Mouse (Mus musculus): ENCODE results near the gene Zfp58. TPM values are rescaled to one million over a fixed set of nuclear protein-coding genes. Genes with fewer than 3 reads are reported as not detected.

The Zfp58 gene
- 10.9 and 13.7 TPM in 2 replicates for polyA plus RNA-seq (2015; fragmentation: Nextera tagmentation; extraction: Ambion mirVana)

DNA sequence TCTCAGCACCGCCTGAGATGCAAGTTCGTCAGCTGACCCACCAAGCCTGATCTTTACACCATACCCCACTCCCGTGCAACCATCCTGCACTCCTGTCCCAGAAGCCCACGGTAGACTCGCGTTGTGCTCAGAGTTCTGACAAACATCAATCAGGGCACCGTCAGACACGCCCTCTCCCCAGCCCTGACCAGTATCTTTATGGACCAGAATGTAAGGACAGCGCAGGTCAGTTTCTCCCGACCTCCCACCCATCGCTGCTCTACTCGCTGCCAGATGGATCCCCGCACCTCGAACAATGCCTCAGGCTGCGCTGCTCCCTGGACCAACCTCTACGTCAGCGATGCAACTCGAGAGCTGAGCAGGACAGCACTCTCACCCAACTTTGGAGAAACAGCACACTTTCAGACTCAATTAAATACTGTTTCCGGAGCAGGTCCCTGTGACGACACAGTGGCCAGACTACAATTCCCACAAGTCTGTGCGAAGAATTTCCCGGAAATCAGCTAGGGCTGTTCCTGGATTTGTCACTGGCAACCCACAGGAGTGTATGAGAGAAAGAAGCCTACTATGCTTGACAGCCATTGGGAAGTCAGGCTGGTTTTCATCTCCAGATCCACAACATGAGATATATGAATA, at the start of gene Zfp58:
Zfp58 (minus strand) TSS at position 472 of the 636 bp plus-strand sequence.
- Histone ChIP-seq H3K27me3 (ENCODE audit: insufficient read depth, low read length) (no peaks in the 10 kb centered on the region), H3K9ac (ENCODE audit: low read depth, low read length) (peak within 1 kb of the TSS; percentile 69), H3K9me3 (replicated peaks; ENCODE audit: low read length) (no peaks in the 10 kb centered on the region; the same call in 1 of the 2 replicates), H3K4me3 (replicated peaks; ENCODE audit: low read depth, low read length) (peak within 1 kb of the TSS; percentile 78), H3K4me1 (replicated peaks; ENCODE audit: insufficient read depth, low read length) (0 out of 2 replicates have a peak, but pooled peaks cover 6% of the 10 kb centered on the region), H3K36me3 (ENCODE audit: insufficient read depth, low read length) (0 out of 2 replicates have a peak, but pooled peaks cover 4% of the 10 kb centered on the region), H3K27ac (peak within 1 kb of the TSS; percentile 38; the same call in 1 of the 2 replicates), H3K4me2 (ENCODE audit: low read length) (peak within 1 kb of the TSS; percentile 80)
- WGBS: 0% methylated on average over 22 of the region's 22 CpGs
- DNase-seq (ENCODE audit: low spot score): peak; percentile 92
- ATAC-seq (replicated peaks; ENCODE audit: low FRiP score, low read depth): peak; percentile 95
- TF ChIP-seq CTCF (IDR thresholded peaks at IDR 0.05; ENCODE audit: low read depth): no peak

DNA sequence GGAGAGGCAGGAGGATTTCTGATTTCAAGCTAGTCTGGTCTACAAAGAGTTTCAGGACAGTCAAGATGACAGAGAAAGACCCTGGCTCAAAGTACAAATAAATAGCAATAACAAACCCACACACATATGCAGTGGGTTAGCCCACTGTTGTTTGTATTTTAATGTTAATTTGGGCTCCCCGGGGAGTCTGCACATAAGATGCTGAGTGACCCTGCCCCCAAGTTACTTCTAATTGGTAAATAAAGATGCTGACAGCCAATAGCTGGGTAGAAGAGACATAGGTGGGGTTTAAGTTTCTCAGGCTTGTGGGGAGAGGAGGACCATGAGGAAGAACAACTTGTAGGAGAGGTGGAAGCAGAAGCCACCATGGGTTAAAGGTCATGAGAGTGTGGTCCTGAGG, 45.6 kb upstream of the Zfp58 start:
- 74% methylated on average over 1 of the region's 1 CpGs for WGBS
- Histone ChIP-seq H3K4me1 (replicated peaks; ENCODE audit: insufficient read depth, low read length) (no peaks in the 10 kb centered on the region), H3K27ac (no peak overlapping the region), H3K27me3 (ENCODE audit: insufficient read depth, low read length) (no peaks in the 10 kb centered on the region), H3K9ac (ENCODE audit: low read depth, low read length) (no peak overlapping the region), H3K36me3 (ENCODE audit: insufficient read depth, low read length) (peaks cover 22% of the 10 kb centered on the region), H3K4me2 (ENCODE audit: low read length) (no peak overlapping the region), H3K9me3 (replicated peaks; ENCODE audit: low read length) (no peaks in the 10 kb centered on the region), H3K4me3 (replicated peaks; ENCODE audit: low read depth, low read length) (no peak overlapping the region)
- ATAC-seq (replicated peaks; ENCODE audit: low FRiP score, low read depth) (no peak), DNase-seq (ENCODE audit: low spot score) (no peak)
- TF ChIP-seq CTCF (IDR thresholded peaks at IDR 0.05; ENCODE audit: low read depth): no peak

DNA sequence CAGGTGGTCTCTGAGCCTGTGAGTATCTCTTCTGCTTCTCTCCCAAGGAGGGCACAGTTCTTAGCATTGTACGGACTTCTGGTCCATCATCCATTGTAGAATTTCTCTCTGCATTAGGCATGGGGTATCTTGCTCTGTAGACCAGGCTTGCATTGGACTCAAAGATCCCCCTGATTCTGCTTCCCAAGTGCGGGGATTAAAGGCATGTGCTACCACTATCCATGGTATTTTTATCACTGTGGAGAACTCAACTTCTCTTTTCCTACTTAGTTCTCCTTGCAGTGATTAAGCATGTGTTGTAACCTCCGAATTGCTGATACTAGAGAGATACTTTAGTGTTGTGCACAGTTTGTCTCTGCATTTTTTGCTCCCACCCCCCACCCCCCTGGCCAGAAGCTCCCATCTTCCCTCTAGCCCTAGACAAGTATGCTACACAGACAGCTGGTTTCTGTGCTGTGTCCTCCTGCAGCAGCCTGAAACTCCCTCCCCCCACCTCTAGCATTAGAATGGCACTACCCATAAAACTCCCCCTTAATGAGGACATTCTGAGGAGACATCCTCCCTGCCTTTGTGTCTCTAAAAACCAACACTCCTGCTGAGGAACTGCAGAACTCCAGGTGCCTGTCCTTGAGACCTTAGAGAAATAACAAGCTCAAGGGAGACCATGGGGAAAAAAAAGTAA, 26.8 kb upstream of the Zfp58 start:
- DNase-seq (ENCODE audit: low spot score) (no peak), ATAC-seq (replicated peaks; ENCODE audit: low FRiP score, low read depth) (no peak)
- TF ChIP-seq CTCF (IDR thresholded peaks at IDR 0.05; ENCODE audit: low read depth): no peak
- WGBS: 62% methylated on average over 3 of the region's 3 CpGs
- Histone ChIP-seq H3K9ac (ENCODE audit: low read depth, low read length) (no peak overlapping the region), H3K4me3 (replicated peaks; ENCODE audit: low read depth, low read length) (no peak overlapping the region), H3K27ac (no peak overlapping the region), H3K4me1 (replicated peaks; ENCODE audit: insufficient read depth, low read length) (0 out of 2 replicates have a peak, but pooled peaks cover 4% of the 10 kb centered on the region), H3K27me3 (ENCODE audit: insufficient read depth, low read length) (no peaks in the 10 kb centered on the region), H3K4me2 (ENCODE audit: low read length) (no peak overlapping the region), H3K36me3 (ENCODE audit: insufficient read depth, low read length) (no peaks in the 10 kb centered on the region), H3K9me3 (replicated peaks; ENCODE audit: low read length) (no peaks in the 10 kb centered on the region)

DNA sequence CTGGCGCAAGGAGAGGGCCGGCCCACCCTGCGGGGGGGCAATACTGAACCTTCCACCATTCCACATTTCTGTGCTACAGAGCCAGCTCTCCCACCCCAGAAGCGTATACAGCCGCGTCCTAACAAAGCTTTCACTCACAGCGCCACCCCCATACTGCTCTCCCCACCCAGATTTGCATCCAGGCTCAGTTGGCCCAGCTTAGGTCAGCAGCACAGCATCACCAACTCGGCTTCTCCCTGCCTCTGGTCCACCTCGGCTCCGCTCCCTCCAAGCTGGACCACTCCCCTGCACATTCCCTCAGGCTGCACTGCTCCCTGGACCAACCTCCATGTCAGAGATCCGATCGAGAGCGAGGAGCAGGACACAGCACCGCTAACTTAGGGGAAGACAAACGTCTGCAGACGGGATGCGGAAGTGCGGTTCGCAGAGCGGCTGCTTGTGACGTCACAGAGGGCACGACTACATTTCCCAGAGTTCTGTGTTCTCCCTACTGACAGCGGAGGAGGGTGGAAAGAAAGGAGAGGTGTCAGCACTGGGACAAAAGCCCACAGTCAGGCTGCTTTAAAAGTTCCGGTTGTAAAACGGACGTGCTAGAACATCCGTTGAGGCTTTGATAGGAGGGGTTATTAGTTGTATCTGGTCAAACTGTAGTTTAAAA, 25.5 kb upstream of the Zfp58 start, which contains the start of the genes Gm26965 and Zfp87:
Gm26965 (minus strand) TSS at position 399 of the 658 bp plus-strand sequence.
Zfp87 (minus strand) TSS at position 425 of the 658 bp plus-strand sequence.
- peak within 1 kb of the TSS; percentile 63; the same call in 1 of the 2 replicates for H3K27ac ChIP-seq
- H3K4me1 ChIP-seq (replicated peaks; ENCODE audit: insufficient read depth, low read length): 0 out of 2 replicates have a peak, but pooled peaks cover 4% of the 10 kb centered on the region
- WGBS: under 1% methylated on average over 27 of the region's 27 CpGs
- DNase-seq (ENCODE audit: low spot score) (peak; percentile 99), ATAC-seq (replicated peaks; ENCODE audit: low FRiP score, low read depth) (peak; percentile 98)
- H3K4me3 ChIP-seq (replicated peaks; ENCODE audit: low read depth, low read length): peak within 1 kb of the TSS; percentile 74
- H3K9ac ChIP-seq (ENCODE audit: low read depth, low read length): peak within 1 kb of the TSS; percentile 75
- TF ChIP-seq CTCF (IDR thresholded peaks at IDR 0.05; ENCODE audit: low read depth): no peak
- H3K27me3 ChIP-seq (ENCODE audit: insufficient read depth, low read length): no peaks in the 10 kb centered on the region
- H3K9me3 ChIP-seq (replicated peaks; ENCODE audit: low read length): no peaks in the 10 kb centered on the region
- H3K4me2 ChIP-seq (ENCODE audit: low read length): peak within 1 kb of the TSS; percentile 66
- 0 out of 2 replicates have a peak, but pooled peaks cover 1% of the 10 kb centered on the region for H3K36me3 ChIP-seq (ENCODE audit: insufficient read depth, low read length)

DNA sequence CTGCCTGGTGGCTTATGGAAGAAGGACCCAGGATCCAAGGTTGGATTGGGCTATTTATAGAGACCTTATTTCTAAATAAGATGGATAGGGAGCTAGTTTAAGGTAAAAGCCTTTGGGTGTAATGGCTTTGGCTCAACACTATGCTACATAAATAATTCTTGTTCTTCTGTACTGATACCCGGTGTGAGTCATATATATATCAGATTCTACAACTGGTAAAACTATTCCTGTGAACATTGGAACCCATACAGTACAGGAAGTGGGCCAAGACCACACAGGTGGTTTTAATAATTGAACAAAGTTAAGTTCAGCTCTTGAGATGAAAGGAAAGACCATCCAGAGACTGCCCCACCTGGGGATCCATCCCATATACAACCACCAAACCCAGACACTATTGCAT, 553 bp upstream of the Zfp58 start:
- no peak for DNase-seq (ENCODE audit: low spot score)
- no peak overlapping the region for H3K4me3 ChIP-seq (replicated peaks; ENCODE audit: low read depth, low read length)

DNA sequence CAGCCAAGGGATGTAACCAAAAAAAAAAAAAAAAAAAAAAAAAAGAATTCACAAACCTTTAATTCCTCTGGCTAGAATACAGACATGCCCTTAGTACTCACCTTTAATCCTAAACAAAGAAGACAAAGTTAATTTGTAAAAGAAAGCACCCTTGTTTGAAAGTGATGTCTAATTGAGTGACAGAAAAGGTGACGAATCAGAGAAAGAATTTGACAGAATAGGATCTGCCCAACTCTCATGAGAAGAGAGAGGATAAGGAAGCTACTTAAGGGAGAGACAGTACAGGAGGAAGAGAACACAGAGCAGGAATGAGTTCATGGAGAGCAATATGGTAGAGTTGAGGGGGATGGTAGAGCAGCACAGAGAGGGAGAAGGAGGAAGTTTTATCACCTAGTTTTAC, 4.7 kb downstream of the Zfp58 start:
- no peaks in the 10 kb centered on the region for H3K27me3 ChIP-seq (ENCODE audit: insufficient read depth, low read length)
- ATAC-seq (replicated peaks; ENCODE audit: low FRiP score, low read depth) (no peak), DNase-seq (ENCODE audit: low spot score) (no peak)
- 0 out of 2 replicates have a peak, but pooled peaks cover 6% of the 10 kb centered on the region for H3K4me1 ChIP-seq (replicated peaks; ENCODE audit: insufficient read depth, low read length)
- WGBS: 97% methylated on average over 1 of the region's 1 CpGs
- H3K9ac ChIP-seq (ENCODE audit: low read depth, low read length): no peak overlapping the region
- peaks cover 10% of the 10 kb centered on the region for H3K9me3 ChIP-seq (replicated peaks; ENCODE audit: low read length)
- H3K27ac ChIP-seq: no peak overlapping the region
- peaks cover 27% of the 10 kb centered on the region for H3K36me3 ChIP-seq (ENCODE audit: insufficient read depth, low read length)
- TF ChIP-seq CTCF (IDR thresholded peaks at IDR 0.05; ENCODE audit: low read depth): no peak
- H3K4me2 ChIP-seq (ENCODE audit: low read length): no peak overlapping the region
- no peak overlapping the region for H3K4me3 ChIP-seq (replicated peaks; ENCODE audit: low read depth, low read length)

More for the DNA sequence above, 553 bp upstream of the Zfp58 start:
- no peaks in the 10 kb centered on the region for H3K27me3 ChIP-seq (ENCODE audit: insufficient read depth, low read length)
- TF ChIP-seq CTCF (IDR thresholded peaks at IDR 0.05; ENCODE audit: low read depth): no peak
- H3K27ac ChIP-seq: no peak overlapping the region
- no peaks in the 10 kb centered on the region; the same call in 1 of the 2 replicates for H3K9me3 ChIP-seq (replicated peaks; ENCODE audit: low read length)
- H3K36me3 ChIP-seq (ENCODE audit: insufficient read depth, low read length): 0 out of 2 replicates have a peak, but pooled peaks cover 2% of the 10 kb centered on the region
- H3K9ac ChIP-seq (ENCODE audit: low read depth, low read length): no peak overlapping the region
- H3K4me2 ChIP-seq (ENCODE audit: low read length): no peak overlapping the region
- H3K4me1 ChIP-seq (replicated peaks; ENCODE audit: insufficient read depth, low read length): 0 out of 2 replicates have a peak, but pooled peaks cover 6% of the 10 kb centered on the region
- 78% methylated on average over 1 of the region's 1 CpGs for whole genome bisulfite sequencing
- ATAC-seq (replicated peaks; ENCODE audit: low FRiP score, low read depth): no peak
